Mouse (Mus musculus) ES-E14 (cell line): Measurements from ENCODE around the gene Patz1. TPM values are rescaled to one million over a fixed set of nuclear protein-coding genes. Genes with fewer than 3 reads are reported as not detected.

ENCODE experiments used
- DNase-seq: peaks from one replicate; pipeline ENCODE4 v3.0.0-alpha.2; 2013; ENCODE audit warnings: low read depth, low spot score
- H3K27ac ChIP-seq: 2 replicates; pipeline ENCODE4 v1.5.1; 2012; ENCODE audit warnings: low read depth, mild to moderate bottlenecking, low read length, moderate library complexity, mixed read lengths; ENCODE audit not compliant: poor library complexity, insufficient read depth, severe bottlenecking
- H3K36me3 ChIP-seq: 2 replicates; pipeline ENCODE4 v1.6.1; 2012; ENCODE audit warnings: mild to moderate bottlenecking, low read length, moderate library complexity, mixed read lengths; ENCODE audit not compliant: control insufficient read depth, poor library complexity, insufficient read depth, severe bottlenecking
- H3K4me1 ChIP-seq, 2 experiments: fragments of 150-350 bp in 1 of 2; sonication (generic) in 1 of 2; 2 replicates each; pipeline ENCODE4 v1.6.1; 2012; ENCODE audit warnings: low read length in 2 of 2, mild to moderate bottlenecking in 1 of 2, mixed read lengths in 1 of 2; ENCODE audit not compliant: control insufficient read depth in 2 of 2, insufficient read depth in 2 of 2, poor library complexity in 1 of 2
- H3K4me3 ChIP-seq, 2 experiments: fragments of 150-350 bp in 1 of 2; sonication (generic) in 1 of 2; 2 replicates each; pipeline ENCODE4 v1.5.1; 2012; ENCODE audit warnings: low read length in 2 of 2, low read depth in 1 of 2, mild to moderate bottlenecking in 1 of 2, mixed read lengths in 1 of 2; ENCODE audit not compliant: insufficient read depth in 1 of 2, poor library complexity in 1 of 2, severe bottlenecking in 1 of 2
- H3K9ac ChIP-seq: 2 replicates; pipeline ENCODE4 v1.6.1; 2012; ENCODE audit warnings: low read depth, mild to moderate bottlenecking, low read length, mixed read lengths; ENCODE audit not compliant: poor library complexity, insufficient read depth, severe bottlenecking
- H3K9me3 ChIP-seq: fragments of 150-350 bp; sonication (generic); 2 replicates; pipeline ENCODE4 v1.6.1; 2012; ENCODE audit warnings: low read depth, mild to moderate bottlenecking, low read length; ENCODE audit not compliant: control insufficient read depth, insufficient read depth
- CHD2 ChIP-seq: IDR thresholded peaks from 2 replicates; pipeline ENCODE4 v1.6.1; 2014; ENCODE audit warnings: mild to moderate bottlenecking, low read depth, low read length, inconsistent platforms
- HCFC1 ChIP-seq: IDR thresholded peaks from 2 replicates; pipeline ENCODE4 v1.6.1; 2012; ENCODE audit warnings: low read length, inconsistent platforms, borderline replicate concordance; ENCODE audit not compliant: insufficient read depth
- MAFK ChIP-seq: IDR thresholded peaks from 2 replicates; pipeline ENCODE4 v1.6.1; 2014; ENCODE audit warnings: mild to moderate bottlenecking, low read depth, low read length, inconsistent platforms; ENCODE audit not compliant: insufficient read depth
- ZC3H11A ChIP-seq: IDR thresholded peaks from 2 replicates; pipeline ENCODE4 v1.6.1; 2012; ENCODE audit warnings: low read depth, mild to moderate bottlenecking, inconsistent platforms, low read length, borderline replicate concordance
- ZNF384 ChIP-seq: IDR thresholded peaks from 2 replicates; pipeline ENCODE4 v1.6.1; 2012; ENCODE audit warnings: low read depth, low read length, inconsistent platforms
- in situ Hi-C, 2 experiments: fragments of 600-800 bp; cut with MboI; formaldehyde crosslinking; loops; one replicate each; pipeline ENCODE4 v1.15.1; 2025; ENCODE audit warnings: low sequenced_read_pairs in 2 of 2, inconsistent platforms in 1 of 2; ENCODE audit not compliant: unreplicated experiment in 2 of 2
- total RNA-seq: library from RNA; depleted of rRNA; stranded (reverse); fragments of 300-350 nt; gene quantifications from 2 replicates; pipeline ENCODE4 v1.2.3, GENCODE M21; 2012

Gene Patz1
- total RNA-seq, 1 experiment: 61.8 TPM

GRCm38 (mm10) chr11:3287131-3287530, 1.5 kb upstream of the Patz1 start:
- Histone ChIP-seq H3K4me3 (no peak overlapping the region), H3K36me3 (peaks cover 11% of the 10 kb centered on the region; the same call in 1 of the 2 replicates), H3K9ac (no peak overlapping the region), H3K27ac (no peak overlapping the region), H3K4me1 (peaks cover 2 to 3% of the 10 kb centered on the region in 2 experiments; a peak in 2 of 4 replicates), H3K9me3 (no peaks in the 10 kb centered on the region)
- TF ChIP-seq ZNF384 (no peak), HCFC1 (no peak), MAFK (no peak), CHD2 (no peak), ZC3H11A (no peak)
- in situ Hi-C loops: no loop called here
- no peak for DNase-seq

GRCm38 (mm10) chr11:3287921-3288320, 753 bp upstream of the Patz1 start:
- in situ Hi-C loops: no loop called here
- no peak overlapping the region; the same call in 1 of the 2 replicates for H3K9ac ChIP-seq
- no peak for DNase-seq
- TF ChIP-seq CHD2 (no peak), ZNF384 (no peak), HCFC1 (no peak), ZC3H11A (no peak), MAFK (no peak)
- peaks cover 2 to 3% of the 10 kb centered on the region in 2 experiments; a peak in 2 of 4 replicates for H3K4me1 ChIP-seq
- peaks cover 11% of the 10 kb centered on the region; the same call in 1 of the 2 replicates for H3K36me3 ChIP-seq
- no peak overlapping the region for H3K27ac ChIP-seq
- H3K4me3 ChIP-seq: peak overlapping the region in 1 of 2 experiments; percentile 99; a peak in 2 of 4 replicates
- no peaks in the 10 kb centered on the region for H3K9me3 ChIP-seq

GRCm38 (mm10) chr11:3289302-3289802, 678 bp downstream of the Patz1 start:
- Histone ChIP-seq H3K27ac (peak overlapping the region; percentile 99), H3K4me3 (peak overlapping the region; percentile 96 to 99), H3K9ac (peak overlapping the region; percentile 98), H3K4me1 (peaks cover 2 to 3% of the 10 kb centered on the region in 2 experiments), H3K9me3 (no peaks in the 10 kb centered on the region), H3K36me3 (peaks cover 22% of the 10 kb centered on the region)
- in situ Hi-C loops: no loop called here
- TF ChIP-seq ZNF384: no peak
- TF ChIP-seq ZC3H11A: no peak
- TF ChIP-seq HCFC1: no peak
- no peak for TF ChIP-seq MAFK
- TF ChIP-seq CHD2: no peak
- DNase-seq: no peak

GRCm38 (mm10) chr11:3289803-3290639, 1.3 kb downstream of the Patz1 start:
- peak; percentile 69; the same call in 1 of the 2 replicates for TF ChIP-seq HCFC1
- no peak for TF ChIP-seq CHD2
- no peak for TF ChIP-seq ZC3H11A
- TF ChIP-seq MAFK: no peak
- peak; percentile 81 for TF ChIP-seq ZNF384
- Histone ChIP-seq H3K4me3 (peak overlapping the region; percentile 96 to 99), H3K9ac (peak overlapping the region; percentile 98), H3K36me3 (peaks cover 27% of the 10 kb centered on the region), H3K4me1 (peaks cover 3 to 5% of the 10 kb centered on the region in 2 experiments), H3K27ac (peak overlapping the region; percentile 99), H3K9me3 (no peaks in the 10 kb centered on the region)
- in situ Hi-C loops: no loop called here
- peak; percentile 85 for DNase-seq
